Mouse (Mus musculus) lung, postnatal 0 days (tissue): ENCODE results near the gene Hhat.

Experiments
- CTCF ChIP-seq: IDR thresholded peaks from 2 replicates; pipeline ENCODE4 v1.5.1; 2016; ENCODE audit warnings: antibody characterized with exemption, mild to moderate bottlenecking
- EP300 ChIP-seq: IDR thresholded peaks from 2 replicates; pipeline ENCODE4 v1.6.1; 2016; ENCODE audit warnings: antibody characterized with exemption, mild to moderate bottlenecking, control low read depth

GRCm38 (mm10) chr1:192785046-192785961 lies 14.3 kb upstream of the Hhat start:
- TF ChIP-seq CTCF: no peak
- no peak for TF ChIP-seq EP300
